ENCODE assay signal across 11 mouse cellular contexts in the genomic region with DNA sequence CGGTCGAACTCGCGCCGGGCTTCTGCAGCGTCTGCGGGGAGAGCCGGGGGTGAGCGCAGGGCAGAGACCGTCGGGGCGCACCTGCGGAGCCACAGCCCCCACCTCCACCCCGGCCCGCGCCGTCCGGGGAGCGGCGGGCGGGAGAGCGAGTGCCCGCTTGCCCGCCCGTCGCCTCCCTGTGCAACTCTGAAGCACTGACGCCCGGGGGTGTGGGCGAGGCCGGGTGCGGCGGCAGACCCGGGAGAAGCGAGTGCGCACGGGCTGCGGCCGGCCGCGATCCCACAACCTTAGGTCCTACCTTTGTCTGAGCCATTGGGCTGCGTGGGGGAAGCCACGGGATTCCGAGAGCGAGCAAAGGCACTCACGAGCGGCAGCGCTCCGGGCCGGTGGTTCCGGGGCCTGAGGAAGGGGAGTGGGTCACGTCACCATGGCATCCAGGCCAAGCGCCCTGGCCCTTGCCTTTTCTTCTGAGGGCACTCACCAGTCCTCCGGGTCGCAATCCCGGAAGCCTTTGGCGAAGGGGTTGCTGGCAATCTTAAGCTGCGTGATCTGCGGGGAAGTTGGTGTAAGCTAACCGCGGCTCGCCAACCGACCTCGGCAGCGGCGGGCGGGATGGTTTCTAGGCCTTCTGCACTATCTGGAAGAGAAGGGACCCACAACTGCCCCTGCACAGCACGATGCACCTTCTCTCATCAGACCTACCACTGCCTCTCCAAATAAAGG. TPM values are rescaled to one million over a fixed set of nuclear protein-coding genes. Genes with fewer than 3 reads are reported as not detected.
DNase-seq lines count a peak whose midpoint lies in the region; ATAC-seq and TF ChIP-seq lines count a peak whose summit lies in the region.
"Had no signal": no experiment of that assay in that cellular context is flagged by ENCODE, and none has a peak within 500 bp of the region (broad histone marks: within the 10 kb centered on the region; RNA-seq: fewer than 3 reads in every experiment).

No protein-coding gene starts in this region.

- TF ChIP-seq CTCF in lung, postnatal 0 days (IDR thresholded peaks at IDR 0.05): no peak

- H3K4me2 ChIP-seq in lung, postnatal 0 days (replicated peaks; ENCODE audit: low read depth, low read length): peak overlapping the region; percentile 65
- peak overlapping the region; percentile 59 for H3K4me2 ChIP-seq in forebrain, embryonic 13.5 days
- peak overlapping the region; percentile 67 for H3K4me2 ChIP-seq in limb, embryonic 15.5 days
- H3K4me2 ChIP-seq in stomach, embryonic 16.5 days (ENCODE audit: low read depth, low read length): peak overlapping the region; percentile 64

- peak overlapping the region; percentile 36 for H3K4me3 ChIP-seq in lung, postnatal 0 days (ENCODE audit: low read depth, low read length)
- peak overlapping the region; percentile 38 for H3K4me3 ChIP-seq in forebrain, embryonic 13.5 days
- peak overlapping the region; percentile 40 for H3K4me3 ChIP-seq in limb, embryonic 15.5 days
- peak overlapping the region; percentile 44 for H3K4me3 ChIP-seq in stomach, embryonic 16.5 days (replicated peaks; ENCODE audit: low read length)
- H3K4me3 ChIP-seq: erythroblast, embryonic 14.5 days had no signal

- no peak for TF ChIP-seq EP300 in lung, postnatal 0 days (IDR thresholded peaks at IDR 0.05)

- no peak overlapping the region for H3K27ac ChIP-seq in lung, postnatal 0 days (ENCODE audit: low read length)
- no peak overlapping the region for H3K27ac ChIP-seq in forebrain, embryonic 13.5 days
- no peak overlapping the region for H3K27ac ChIP-seq in limb, embryonic 15.5 days
- H3K27ac ChIP-seq in stomach, embryonic 16.5 days (ENCODE audit: low read length): no peak overlapping the region

- no peak for ATAC-seq in lung, postnatal 0 days
- 0 out of 2 replicates have a peak, but pooled peaks have one; percentile 5 for ATAC-seq in forebrain, embryonic 13.5 days
- no peak for ATAC-seq in limb, embryonic 15.5 days (ENCODE audit: insufficient number of reproducible peaks, low FRiP score, low TSS enrichment, low read depth)
- ATAC-seq in stomach, embryonic 16.5 days (ENCODE audit: insufficient read depth, low FRiP score): no peak

- H3K9me3 ChIP-seq in lung, postnatal 0 days (ENCODE audit: low read length): no peaks in the 10 kb centered on the region
- H3K9me3 ChIP-seq in forebrain, embryonic 13.5 days (replicated peaks): no peaks in the 10 kb centered on the region
- H3K9me3 ChIP-seq in limb, embryonic 15.5 days: no peaks in the 10 kb centered on the region
- H3K9me3 ChIP-seq in stomach, embryonic 16.5 days (replicated peaks; ENCODE audit: control insufficient read depth, low read length): no peaks in the 10 kb centered on the region

- H3K9ac ChIP-seq in lung, postnatal 0 days (replicated peaks; ENCODE audit: low read depth): no peak overlapping the region
- H3K9ac ChIP-seq in forebrain, embryonic 13.5 days: no peak overlapping the region
- H3K9ac ChIP-seq in limb, embryonic 15.5 days: no peak overlapping the region
- 0 out of 2 replicates have a peak overlapping the region, but pooled peaks have one; percentile 5 for H3K9ac ChIP-seq in stomach, embryonic 16.5 days (ENCODE audit: low read length)

- no peaks in the 10 kb centered on the region for H3K36me3 ChIP-seq in lung, postnatal 0 days (ENCODE audit: insufficient read depth, low read length)
- H3K36me3 ChIP-seq in forebrain, embryonic 13.5 days (ENCODE audit: poor library complexity, severe bottlenecking): no peaks in the 10 kb centered on the region
- no peaks in the 10 kb centered on the region for H3K36me3 ChIP-seq in limb, embryonic 15.5 days
- no peaks in the 10 kb centered on the region for H3K36me3 ChIP-seq in stomach, embryonic 16.5 days (ENCODE audit: control insufficient read depth, insufficient read depth, low read length)

- H3K27me3 ChIP-seq in lung, postnatal 0 days (replicated peaks; ENCODE audit: insufficient read depth, low read length): peaks cover 68% of the 10 kb centered on the region
- peaks cover 97% of the 10 kb centered on the region for H3K27me3 ChIP-seq in forebrain, embryonic 13.5 days
- H3K27me3 ChIP-seq in limb, embryonic 15.5 days: peaks cover 93% of the 10 kb centered on the region
- peaks cover 83% of the 10 kb centered on the region for H3K27me3 ChIP-seq in stomach, embryonic 16.5 days (ENCODE audit: control insufficient read depth, insufficient read depth, low read length)

- no peak for DNase-seq in lung, postnatal 0 days (ENCODE audit: low spot score)
- DNase-seq in lung, postnatal 10 days: no peak
- no peak for DNase-seq in gastrocnemius, postnatal 10 days
- no peak for DNase-seq in right cerebral cortex, postnatal 14 days
- no peak for DNase-seq in retina, postnatal 1 day
- DNase-seq: lung, adult 2 months; thymus, postnatal 14 days had no signal

- H3K4me1 ChIP-seq in lung, postnatal 0 days (ENCODE audit: insufficient read depth, low read depth, low read length): peaks cover 13% of the 10 kb centered on the region
- peaks cover 30% of the 10 kb centered on the region for H3K4me1 ChIP-seq in forebrain, embryonic 13.5 days
- H3K4me1 ChIP-seq in limb, embryonic 15.5 days: peaks cover 48% of the 10 kb centered on the region
- H3K4me1 ChIP-seq in stomach, embryonic 16.5 days (ENCODE audit: control insufficient read depth, insufficient read depth, low read length): peaks cover 20% of the 10 kb centered on the region

- WGBS in lung, postnatal 0 days: 8% methylated on average over 57 of the region's 67 CpGs
- under 1% methylated on average over 62 of the region's 67 CpGs for WGBS in forebrain, embryonic 13.5 days
- 4% methylated on average over 51 of the region's 67 CpGs for WGBS in limb, embryonic 15.5 days
- 5% methylated on average over 67 of the region's 67 CpGs for WGBS in stomach, embryonic 16.5 days

RNA-seq across cellular contexts. Expression of a gene that starts 7.9 kb away (rescaled TPM):
- 7.6 and 7.8 TPM in 2 replicates for polyA plus RNA-seq in lung, postnatal 0 days (2015; fragmentation: Nextera tagmentation; extraction: Ambion mirVana)
- polyA plus RNA-seq in forebrain, embryonic 13.5 days (2015; fragmentation: Nextera tagmentation; extraction: Ambion mirVana): 0.39 and 0.56 TPM in 2 replicates
- polyA plus RNA-seq in limb, embryonic 15.5 days (2015; fragmentation: Nextera tagmentation; extraction: Ambion mirVana): 6.0 and 6.4 TPM in 2 replicates
- 0.20 and 0.84 TPM in 2 replicates for polyA plus RNA-seq in stomach, embryonic 16.5 days (2015; fragmentation: Nextera tagmentation; extraction: Ambion mirVana)
- 1 to 10 TPM; 2.3 to 5.5 TPM for total RNA-seq in gastrocnemius, postnatal 10 days (2021)
- polyA plus RNA-seq: erythroblast, embryonic 14.5 days had no signal

RNA-seq across cellular contexts. Expression of a gene that starts 39.6 kb away (rescaled TPM):
- 7.9 and 8.8 TPM in 2 replicates for polyA plus RNA-seq in lung, postnatal 0 days (2015; fragmentation: Nextera tagmentation; extraction: Ambion mirVana)
- polyA plus RNA-seq in forebrain, embryonic 13.5 days (2015; fragmentation: Nextera tagmentation; extraction: Ambion mirVana): 5.1 and 6.0 TPM in 2 replicates
- 3.0 and 3.4 TPM in 2 replicates for polyA plus RNA-seq in limb, embryonic 15.5 days (2015; fragmentation: Nextera tagmentation; extraction: Ambion mirVana)
- 0.68 and 0.74 TPM in 2 replicates for polyA plus RNA-seq in stomach, embryonic 16.5 days (2015; fragmentation: Nextera tagmentation; extraction: Ambion mirVana)
- total RNA-seq in gastrocnemius, postnatal 10 days (2021): not detected

RNA-seq across cellular contexts. Expression of a gene that starts 43.6 kb away (rescaled TPM):
- polyA plus RNA-seq in lung, postnatal 0 days (2015; fragmentation: Nextera tagmentation; extraction: Ambion mirVana): 2.2 and 3.1 TPM in 2 replicates
- polyA plus RNA-seq in forebrain, embryonic 13.5 days (2015; fragmentation: Nextera tagmentation; extraction: Ambion mirVana): 10.0 and 18.2 TPM in 2 replicates
- polyA plus RNA-seq in limb, embryonic 15.5 days (2015; fragmentation: Nextera tagmentation; extraction: Ambion mirVana): 5.5 and 6.9 TPM in 2 replicates
- polyA plus RNA-seq in stomach, embryonic 16.5 days (2015; fragmentation: Nextera tagmentation; extraction: Ambion mirVana): 3.1 and 4.2 TPM in 2 replicates
- 1 to 10 TPM; 1.6 to 3.6 TPM for total RNA-seq in gastrocnemius, postnatal 10 days (2021)

RNA-seq across cellular contexts. Expression of a gene that starts 47.2 kb away (rescaled TPM):
- polyA plus RNA-seq in lung, postnatal 0 days (2015; fragmentation: Nextera tagmentation; extraction: Ambion mirVana): 8.5 and 9.6 TPM in 2 replicates
- 115 and 120 TPM in 2 replicates for polyA plus RNA-seq in forebrain, embryonic 13.5 days (2015; fragmentation: Nextera tagmentation; extraction: Ambion mirVana)
- polyA plus RNA-seq in limb, embryonic 15.5 days (2015; fragmentation: Nextera tagmentation; extraction: Ambion mirVana): 59.4 and 62.8 TPM in 2 replicates
- 26.8 and 37.7 TPM in 2 replicates for polyA plus RNA-seq in stomach, embryonic 16.5 days (2015; fragmentation: Nextera tagmentation; extraction: Ambion mirVana)
- 10 to 100 TPM in 1 of 2 experiments, 1 to 10 TPM in 1; 7.9 to 15.7 TPM for total RNA-seq in gastrocnemius, postnatal 10 days (2021)
- polyA plus RNA-seq: erythroblast, embryonic 14.5 days had no signal
